Mouse (Mus musculus): ENCODE results near the gene Pbx3.

Pbx3 gene

DNA sequence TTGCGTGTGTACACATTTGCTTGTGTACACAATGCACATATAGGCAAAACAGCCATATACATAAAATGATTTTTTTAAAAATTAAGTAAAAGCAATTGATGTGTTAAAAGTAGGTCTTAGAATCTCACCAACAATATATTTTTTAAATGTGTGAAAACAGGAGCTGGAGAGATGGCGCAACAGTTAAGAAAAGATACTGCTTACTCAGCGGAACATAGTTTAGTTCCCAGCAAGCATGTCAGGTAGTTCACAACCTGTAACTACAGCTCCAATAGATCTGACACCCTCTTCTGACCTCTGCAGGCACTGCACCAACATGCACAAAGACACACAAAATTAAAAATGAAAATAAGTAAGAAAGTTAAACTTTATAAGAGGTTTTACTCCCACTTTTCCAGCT lies 74.7 kb downstream of the Pbx3 start:
- no peak for DNase-seq (ENCODE audit: low spot score in 2 of 2)

DNA sequence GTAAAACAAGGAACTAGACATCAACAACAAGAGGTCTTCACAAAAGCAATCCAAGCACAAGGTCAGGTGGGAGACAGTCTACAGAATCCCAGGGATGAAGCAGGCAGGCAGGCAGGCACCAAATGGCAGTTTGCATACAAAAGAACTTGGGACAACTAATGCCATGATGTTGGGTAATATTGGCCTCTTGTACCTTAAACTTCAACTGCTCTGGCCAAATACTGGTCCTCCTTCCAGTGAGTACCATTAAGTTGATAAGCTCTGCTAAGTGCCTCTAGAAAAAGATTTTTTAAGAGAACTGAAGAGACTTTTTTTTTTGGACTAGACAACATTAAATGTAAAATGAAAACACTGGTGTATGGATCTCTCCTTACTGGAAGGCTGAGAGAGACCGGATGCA lies 83.2 kb downstream of the Pbx3 start:
- no peak for DNase-seq (ENCODE audit: low spot score in 2 of 2)

DNA sequence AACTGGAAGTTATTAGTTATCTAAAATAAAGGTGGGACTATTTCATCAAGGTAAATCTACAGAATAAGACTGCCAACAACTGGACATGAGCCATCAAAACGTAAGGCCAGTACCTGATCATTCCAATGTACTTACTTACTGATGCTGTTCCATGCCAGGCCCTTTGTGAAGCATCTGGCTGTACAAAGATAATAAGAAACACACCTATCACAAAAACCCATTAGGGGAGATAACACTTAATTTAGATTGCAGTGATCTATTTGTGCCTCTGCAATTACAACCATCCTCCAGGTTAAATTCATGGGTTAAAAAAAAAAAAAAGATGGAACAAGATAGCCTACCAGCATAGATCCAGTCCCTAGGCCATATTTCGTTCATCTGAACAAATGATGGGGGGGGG lies 88.7 kb downstream of the Pbx3 start:
- DNase-seq (ENCODE audit: low spot score in 2 of 2): no peak

- no peak for DNase-seq (ENCODE audit: low spot score in 2 of 2)
These were observed 91.9 kb downstream of the Pbx3 start for GRCm38 (mm10) chr2:34280996-34281395.

DNA sequence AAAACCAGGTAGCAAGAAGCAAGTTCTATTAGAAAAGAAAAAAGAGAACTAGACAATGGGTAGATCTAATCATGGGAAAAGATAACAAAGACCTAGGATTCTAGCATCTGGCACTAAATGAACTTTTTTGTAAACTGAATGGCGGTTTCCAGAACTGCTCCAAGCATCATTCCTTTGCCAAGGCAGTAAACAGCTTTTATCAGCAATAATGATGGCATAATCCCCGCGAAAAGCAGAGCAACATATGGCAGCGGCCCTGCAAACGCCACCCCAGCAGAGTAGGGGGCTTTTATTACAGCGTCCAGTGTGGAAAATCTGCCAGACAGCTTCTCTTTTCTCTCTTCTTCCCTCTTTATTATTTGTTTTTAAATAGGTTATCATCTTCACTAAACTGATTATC lies 93.2 kb downstream of the Pbx3 start:
- DNase-seq (ENCODE audit: low spot score in 2 of 2): no peak

- no peak for DNase-seq (ENCODE audit: low spot score in 2 of 2)
These were observed 97.2 kb downstream of the Pbx3 start for GRCm38 (mm10) chr2:34275630-34276193.

GRCm38 (mm10) chr2:34262046-34262445 lies 110.9 kb downstream of the Pbx3 start:
- DNase-seq (ENCODE audit: low spot score in 2 of 2): no peak

GRCm38 (mm10) chr2:34260653-34261076 lies 112.3 kb downstream of the Pbx3 start:
- DNase-seq (ENCODE audit: low spot score in 2 of 2): no peak

GRCm38 (mm10) chr2:34258256-34258655 lies 114.7 kb downstream of the Pbx3 start:
- no peak for DNase-seq (ENCODE audit: low spot score in 2 of 2)

- no peak for DNase-seq (ENCODE audit: low spot score in 2 of 2)
These were observed 115.3 kb downstream of the Pbx3 start for GRCm38 (mm10) chr2:34257611-34258010.

- DNase-seq (ENCODE audit: low spot score in 2 of 2): no peak
These were observed 116.9 kb downstream of the Pbx3 start for GRCm38 (mm10) chr2:34256000-34256553.

GRCm38 (mm10) chr2:34253627-34254026 lies 119.3 kb downstream of the Pbx3 start:
- no peak for DNase-seq (ENCODE audit: low spot score in 2 of 2)

- no peak for DNase-seq (ENCODE audit: low spot score in 2 of 2)
These were observed 119.8 kb downstream of the Pbx3 start for GRCm38 (mm10) chr2:34253111-34253510.

GRCm38 (mm10) chr2:34252286-34252685 lies 120.7 kb downstream of the Pbx3 start:
- DNase-seq (ENCODE audit: low spot score in 2 of 2): no peak

DNA sequence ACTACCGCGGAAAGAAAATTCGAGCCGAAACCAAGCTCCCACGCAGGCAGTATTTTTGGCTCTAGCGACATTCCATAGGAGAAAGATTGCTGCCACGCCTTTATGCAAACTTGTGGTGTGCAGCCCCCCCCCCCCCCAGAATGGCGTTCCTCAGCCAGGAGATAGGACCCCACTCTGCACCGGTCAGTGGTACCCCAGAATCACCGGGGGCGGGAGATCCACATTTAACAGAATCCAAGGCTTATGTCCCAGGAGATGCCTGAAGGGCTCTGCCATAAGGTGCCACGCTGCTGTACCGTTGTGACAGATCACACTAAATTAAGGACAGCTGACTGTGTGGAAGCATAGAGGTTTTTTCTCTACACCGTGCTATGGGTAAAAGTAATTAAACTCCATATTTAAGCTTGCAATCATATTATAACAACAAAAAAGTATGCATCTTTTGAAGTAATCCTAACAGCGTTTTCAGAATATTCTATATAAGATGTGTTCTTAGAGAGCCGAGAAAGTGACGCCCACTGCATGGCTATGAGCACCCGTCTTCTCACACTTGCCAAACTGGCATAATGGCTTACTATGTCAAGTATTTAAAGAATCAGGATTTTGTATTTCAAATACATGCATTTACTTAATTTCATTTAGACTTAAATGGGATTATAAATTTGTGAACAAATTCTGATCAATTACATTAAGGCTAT lies 122.8 kb downstream of the Pbx3 start:
- DNase-seq (ENCODE audit: low spot score in 2 of 2): peak in 1 of 2 experiments; percentile 9

DNA sequence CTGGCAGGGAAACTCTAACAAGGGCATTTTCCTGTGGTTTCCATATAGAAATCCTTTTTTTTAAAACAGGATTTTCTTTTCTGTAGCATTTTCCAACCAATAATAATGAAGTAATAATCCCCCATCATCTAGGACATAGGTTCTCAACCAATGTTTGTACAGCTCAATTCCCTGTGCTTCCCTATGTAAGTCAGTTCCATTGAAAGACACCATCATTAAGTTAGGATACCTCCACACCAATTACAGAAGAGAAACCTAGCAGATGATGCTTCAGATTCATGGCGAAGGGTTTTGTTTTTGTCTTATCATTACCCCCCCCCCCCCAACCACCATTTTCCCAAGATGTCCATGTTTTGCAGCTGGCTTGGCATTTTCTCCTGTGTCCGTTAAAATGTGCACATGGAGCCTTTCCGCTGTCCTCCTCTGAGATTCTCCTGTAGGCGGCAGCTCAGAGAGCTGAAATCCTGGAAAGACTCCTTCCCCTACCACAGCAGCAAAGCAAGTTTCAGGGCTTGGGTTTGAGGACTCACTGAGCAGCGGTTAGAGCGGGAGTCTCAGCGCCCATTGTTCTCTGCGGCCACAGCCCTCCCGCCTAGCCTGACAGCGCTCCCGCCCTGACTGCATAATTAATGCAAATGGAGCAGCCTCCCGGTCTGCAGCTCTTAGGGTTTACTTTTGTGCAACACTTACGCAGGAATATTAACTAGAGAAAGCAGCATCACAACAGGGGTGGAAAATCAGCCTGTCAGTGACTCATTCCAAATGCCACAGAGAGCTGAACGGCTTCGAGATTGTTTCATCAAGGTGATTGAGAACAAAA lies 123.6 kb downstream of the Pbx3 start:
- DNase-seq (ENCODE audit: low spot score in 2 of 2): peak; percentile 62 to 66

DNA sequence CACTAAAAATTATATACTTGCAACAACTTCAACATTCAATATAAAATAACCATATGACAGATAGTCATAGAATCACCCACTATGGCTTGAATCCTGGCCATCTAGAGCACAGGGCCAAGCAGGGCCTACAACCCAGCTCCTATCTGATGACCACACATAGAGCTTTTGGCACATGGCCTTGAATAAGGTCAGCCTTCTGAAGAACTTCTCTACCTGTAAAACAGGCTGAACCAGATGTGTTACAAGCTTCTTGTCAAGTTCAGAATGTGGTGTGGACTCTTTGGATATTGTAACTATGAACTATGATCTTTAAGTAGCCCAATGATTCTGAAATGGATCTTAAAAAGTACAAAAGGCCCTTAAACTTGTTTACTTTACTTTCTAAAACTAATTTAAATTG lies 132.1 kb downstream of the Pbx3 start:
- DNase-seq (ENCODE audit: low spot score in 2 of 2): no peak

DNA sequence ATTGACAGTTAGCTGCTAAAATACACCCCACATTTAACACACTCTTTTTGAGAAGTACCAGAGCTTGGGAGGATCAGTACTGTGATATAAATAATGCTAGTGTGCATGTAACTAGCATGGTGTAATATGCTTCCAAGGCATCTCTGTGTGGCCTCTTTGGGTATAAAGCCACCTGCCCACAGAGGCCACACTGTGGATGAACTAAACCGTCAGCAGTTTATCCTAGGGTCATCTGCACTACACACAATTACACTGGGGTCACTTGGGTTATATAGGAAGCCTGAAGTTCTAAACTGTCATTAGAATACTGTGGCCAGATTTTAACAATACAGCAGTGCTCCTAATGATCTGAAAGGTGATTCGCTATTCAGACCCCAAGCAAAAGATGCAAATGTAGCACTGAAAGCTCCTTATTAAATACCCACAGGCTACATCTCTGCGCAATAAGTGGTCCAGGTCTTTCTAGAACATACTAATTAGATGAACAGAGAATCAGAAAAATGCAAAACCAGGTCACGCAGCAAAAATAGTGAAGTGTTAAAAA lies 133.6 kb downstream of the Pbx3 start:
- DNase-seq (ENCODE audit: low spot score in 2 of 2): no peak

GRCm38 (mm10) chr2:34235467-34236075 lies 137.4 kb downstream of the Pbx3 start:
- DNase-seq (ENCODE audit: low spot score in 2 of 2): no peak

- no peak for DNase-seq (ENCODE audit: low spot score in 2 of 2)
These were observed 138.7 kb downstream of the Pbx3 start for GRCm38 (mm10) chr2:34234274-34234673.

DNA sequence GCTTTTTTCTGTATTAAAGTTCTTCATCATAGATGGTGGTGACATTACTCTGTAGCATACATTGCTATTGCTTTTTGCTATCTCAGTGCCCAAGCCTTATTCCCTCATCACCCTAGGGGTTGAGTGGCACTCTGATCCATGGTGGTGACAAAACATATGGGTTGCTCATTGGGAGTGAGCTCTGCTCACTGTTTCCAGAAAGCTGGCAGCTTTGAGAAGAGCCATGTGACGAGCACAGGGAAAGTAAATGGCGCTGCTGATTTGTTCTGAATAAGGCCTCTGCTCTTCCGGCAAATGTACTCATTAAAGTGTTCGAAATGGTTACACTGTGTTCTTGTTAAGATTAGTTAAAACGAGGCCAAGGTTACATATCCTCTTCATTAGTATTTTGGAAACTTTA lies 139.7 kb downstream of the Pbx3 start:
- DNase-seq (ENCODE audit: low spot score in 2 of 2): no peak

DNA sequence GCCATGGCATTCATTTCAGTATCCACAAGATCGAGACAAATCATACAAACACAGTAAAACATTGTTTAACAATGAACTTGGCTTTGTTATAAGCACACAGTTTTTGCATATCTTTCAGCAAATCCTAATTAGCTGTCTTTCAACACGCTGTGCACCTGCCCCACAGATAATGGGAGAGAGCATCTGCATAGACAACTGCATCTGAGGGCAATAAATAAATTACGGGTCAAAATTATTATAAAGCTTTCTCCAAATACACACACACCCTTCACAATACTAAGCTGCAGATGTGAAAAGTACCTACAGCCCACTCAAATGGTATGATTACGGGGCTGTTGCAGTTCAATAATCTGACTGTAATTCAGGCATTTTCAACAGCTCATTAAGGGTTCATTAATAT lies 145.3 kb downstream of the Pbx3 start:
- no peak for DNase-seq (ENCODE audit: low spot score in 2 of 2)

Data from right cerebral cortex, adult 2 months (tissue).